Mouse (Mus musculus) spleen, embryonic (tissue): ENCODE measurements at regions not wholly inside any gene's neighbourhood (a gene's known extent, or its start where the extent isn't known, plus 50 kb on each side); places are given as distances from the start of the nearest gene placed in this dataset.

Source experiments
- CTCF ChIA-PET: fragments of 350-600 bp; sonication (Branson Sonifier 250); formaldehyde crosslinking; loops from one replicate; lab custom pipeline; 2022; lab: Charles Lee

GRCm38 (mm10) chr10:23611183-23611582 lies 175.9 kb downstream of the Rps12 start:
- CTCF ChIA-PET: no interaction called here

DNA sequence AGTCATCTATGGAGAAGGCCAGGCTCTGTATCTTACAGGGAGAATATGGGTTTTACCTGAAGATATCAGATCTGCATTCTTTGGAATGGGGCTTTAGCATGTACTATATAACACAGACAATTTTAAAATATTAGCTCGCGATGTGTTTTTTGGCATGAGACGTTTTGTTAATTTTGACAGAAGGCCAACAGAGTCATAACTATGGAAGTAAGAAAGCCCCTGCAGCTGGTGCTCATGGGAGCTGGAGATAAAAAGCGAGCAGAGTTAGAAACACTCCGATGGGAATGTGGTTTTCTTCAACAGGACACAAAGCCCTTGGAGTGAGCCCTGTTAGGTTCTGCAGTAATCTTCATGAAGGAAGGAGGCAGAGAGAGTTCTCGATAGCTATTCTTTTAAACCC lies 176.6 kb downstream of the Rps12 start:
- CTCF ChIA-PET: no interaction called here

DNA sequence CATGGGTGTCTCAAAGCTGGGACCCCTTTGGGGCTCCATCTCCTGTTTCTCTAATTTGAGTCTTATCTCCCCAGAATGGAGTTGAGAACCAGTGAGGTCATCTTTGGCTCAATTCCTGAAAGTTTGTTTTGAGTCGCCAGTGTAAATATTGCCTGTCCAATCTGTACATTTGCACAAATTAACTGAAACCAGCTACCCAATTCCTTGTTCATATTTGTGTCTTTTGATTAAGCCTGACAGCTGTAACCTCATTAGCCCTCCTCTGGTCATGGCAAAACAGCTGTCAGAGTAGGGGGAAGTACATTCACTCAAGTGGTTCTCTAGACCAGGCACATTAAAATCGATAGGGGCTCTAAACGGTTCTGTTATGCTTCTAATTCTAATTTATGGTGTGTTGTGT lies 177.0 kb downstream of the Rps12 start:
- CTCF ChIA-PET: no interaction called here

DNA sequence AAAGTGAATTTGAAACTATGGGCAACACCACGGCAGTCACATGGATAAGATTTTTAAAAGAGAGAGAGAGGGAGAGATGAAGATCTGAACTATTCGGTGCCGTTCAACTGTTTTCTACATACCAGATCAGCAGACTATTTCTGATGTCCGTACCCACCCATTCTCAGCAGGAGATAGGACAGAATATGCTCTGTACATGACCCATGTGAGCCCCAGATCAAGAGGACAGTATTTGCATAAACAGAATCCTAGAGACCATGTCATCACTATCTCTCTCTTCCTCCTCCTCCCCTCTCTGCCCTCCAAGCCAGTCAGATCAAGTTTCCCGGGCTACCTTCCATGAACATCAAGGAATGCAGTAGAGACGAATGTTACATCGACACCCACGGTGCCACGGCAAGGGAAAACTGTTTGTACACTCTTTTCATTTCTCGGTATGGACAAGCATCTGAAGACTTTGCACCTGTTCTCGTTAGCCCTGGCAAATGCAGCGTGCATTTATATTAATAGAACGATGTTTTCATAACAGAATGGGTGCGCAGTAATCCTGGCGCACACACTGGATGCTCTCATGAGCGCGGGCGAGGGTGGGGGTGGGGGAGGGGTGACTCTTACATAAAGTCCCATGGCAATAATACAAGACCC lies 177.7 kb downstream of the Rps12 start:
- CTCF ChIA-PET: no interaction called here

DNA sequence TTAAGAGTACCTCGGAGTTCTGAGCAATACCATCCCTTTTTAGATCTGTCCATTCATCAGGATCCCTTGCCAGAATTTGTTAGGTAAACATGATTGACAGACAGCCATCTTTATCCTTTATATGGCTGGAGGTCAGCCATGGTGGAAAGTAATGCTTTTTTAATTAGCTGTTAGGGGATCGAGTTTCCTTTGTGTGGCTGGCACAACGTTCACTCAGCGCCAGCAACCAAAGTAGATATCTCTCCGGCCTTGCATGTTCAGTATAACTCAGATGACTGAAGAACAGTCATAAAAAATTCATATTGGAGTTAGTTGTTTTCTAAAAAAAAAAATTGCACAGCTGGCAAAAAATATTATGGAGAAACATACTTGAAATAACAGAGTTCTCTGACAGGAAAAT lies 186.4 kb downstream of the Rps12 start:
- CTCF ChIA-PET: no interaction called here

GRCm38 (mm10) chr10:23595541-23595940 lies 191.5 kb downstream of the Rps12 start:
- CTCF ChIA-PET: no interaction called here

DNA sequence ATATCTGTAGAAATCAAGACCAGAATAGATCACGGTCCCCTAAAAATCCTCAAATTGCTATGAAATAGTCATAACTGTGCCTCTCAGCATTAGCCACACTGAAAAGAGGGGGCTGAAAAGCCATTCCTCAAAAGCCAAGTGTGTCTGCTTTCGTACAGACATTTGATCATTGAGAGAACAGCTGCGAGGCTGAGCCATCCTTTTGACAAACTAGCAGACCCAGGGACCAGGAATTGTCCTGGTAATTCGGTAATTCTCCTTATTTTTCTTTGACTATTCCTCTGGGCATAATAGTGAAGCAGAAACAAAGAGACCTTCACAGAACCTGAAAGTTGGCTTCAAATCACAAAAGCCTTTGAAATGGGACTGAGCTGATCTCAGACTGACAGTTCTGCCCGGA lies 206.8 kb downstream of the Rps12 start:
- CTCF ChIA-PET: no interaction called here

DNA sequence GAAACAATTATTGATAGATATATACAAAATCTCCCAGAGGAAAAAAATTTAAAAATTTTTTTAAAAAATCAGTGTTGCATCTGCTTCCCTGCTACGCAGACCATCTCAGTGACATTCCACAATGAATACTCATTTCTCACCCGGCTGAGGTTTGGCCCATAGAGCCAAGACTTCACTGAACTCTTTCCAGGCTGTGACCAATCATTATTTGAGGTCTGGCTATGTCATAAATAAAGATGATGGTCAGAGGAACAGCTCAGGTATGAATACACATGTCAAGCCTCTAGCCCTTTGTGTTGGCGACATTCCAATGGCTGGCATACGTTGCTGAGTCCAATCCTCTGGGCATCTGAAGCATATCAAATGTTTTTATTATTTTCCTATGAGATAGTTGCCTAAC lies 216.1 kb downstream of the Rps12 start:
- CTCF ChIA-PET: no interaction called here

- CTCF ChIA-PET: no interaction called here
Measured at GRCm38 (mm10) chr10:23569386-23569785, 217.7 kb downstream of the Rps12 start.

DNA sequence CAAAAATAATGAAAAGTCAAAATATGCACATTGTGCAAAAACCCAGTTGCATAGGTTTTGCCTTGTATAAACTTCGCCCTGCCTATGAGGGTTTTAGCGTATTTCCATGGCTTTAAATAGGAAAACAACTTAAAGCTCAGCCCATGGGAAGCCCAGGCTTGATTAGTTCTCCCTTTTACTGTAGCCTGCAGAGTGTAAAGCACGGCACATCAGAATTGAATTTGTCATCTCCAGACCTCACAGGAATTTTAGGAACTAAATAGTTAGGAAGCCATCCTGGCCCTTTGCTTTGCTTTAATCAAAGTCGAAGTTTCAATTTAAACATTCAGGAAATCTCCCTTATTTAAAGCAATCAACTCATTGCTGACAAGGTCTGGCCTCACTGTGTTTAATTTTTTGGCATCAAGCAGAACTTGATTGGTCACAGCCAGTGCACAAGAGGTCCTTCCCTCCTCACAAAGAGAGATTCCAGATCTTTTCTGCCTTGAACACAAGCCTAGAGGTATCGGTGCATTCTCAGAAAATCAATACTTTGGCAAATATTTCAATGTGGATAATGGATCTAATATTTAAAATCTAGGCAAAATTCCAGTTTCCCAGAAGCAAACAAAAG lies 211.8 kb upstream of the Eya4 start:
- CTCF ChIA-PET: no interaction called here

DNA sequence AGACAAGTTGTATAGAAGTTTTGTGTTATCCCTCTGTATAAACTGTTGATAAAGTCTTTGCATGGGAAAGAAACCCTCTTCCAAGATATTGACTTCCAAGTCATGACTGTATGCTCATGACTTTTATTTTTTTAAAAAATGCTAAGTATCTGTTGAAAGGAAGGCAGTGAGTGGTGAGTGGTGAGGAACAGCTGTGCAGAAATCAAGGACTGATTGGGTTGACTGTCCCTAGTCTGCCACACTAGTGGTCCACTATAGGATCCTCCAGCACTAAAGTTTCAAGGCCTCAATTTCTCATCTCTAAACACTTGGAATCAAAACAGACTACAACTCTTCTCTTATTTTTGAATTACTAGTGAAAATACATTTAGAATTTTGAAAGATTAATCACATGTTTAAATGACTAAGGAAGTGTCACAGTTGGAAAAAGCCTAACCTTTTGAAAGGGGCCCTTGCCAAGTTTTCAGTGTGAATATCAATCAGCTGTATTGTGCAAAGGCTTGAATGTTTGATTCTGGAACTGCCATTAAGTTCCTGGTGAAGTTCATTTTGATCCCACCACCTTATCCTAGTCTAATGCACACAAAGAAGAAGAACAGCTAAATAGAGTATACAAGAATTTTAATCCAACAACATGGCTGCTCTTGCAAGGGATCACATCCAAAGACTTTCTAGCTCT lies 209.5 kb upstream of the Eya4 start:
- CTCF ChIA-PET: no interaction called here

- CTCF ChIA-PET: no interaction called here
Measured at GRCm38 (mm10) chr10:23557828-23558227, 207.2 kb upstream of the Eya4 start.

DNA sequence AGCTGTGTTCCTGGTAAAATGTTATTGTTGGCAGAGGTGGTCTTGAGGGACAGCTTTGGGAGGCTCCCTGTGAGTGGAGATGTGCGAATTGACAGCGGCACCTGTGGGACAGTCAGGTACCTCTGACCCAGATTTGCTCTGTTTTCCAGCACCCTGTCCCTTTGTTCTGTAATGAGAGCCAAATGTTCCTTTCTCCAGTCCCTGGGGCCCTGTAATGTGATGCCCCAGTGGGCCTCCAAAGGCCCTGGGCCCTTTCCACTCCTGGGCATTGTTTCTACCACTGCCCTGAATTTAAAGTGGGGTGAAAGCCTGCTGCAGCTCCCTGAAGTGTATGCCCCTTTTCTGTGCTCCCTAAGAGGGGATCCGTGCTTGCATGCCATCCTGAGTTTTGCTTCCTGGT lies 198.6 kb upstream of the Eya4 start:
- CTCF ChIA-PET: no interaction called here

- CTCF ChIA-PET: no interaction called here
Measured at GRCm38 (mm10) chr10:23548322-23548721, 197.7 kb upstream of the Eya4 start.

DNA sequence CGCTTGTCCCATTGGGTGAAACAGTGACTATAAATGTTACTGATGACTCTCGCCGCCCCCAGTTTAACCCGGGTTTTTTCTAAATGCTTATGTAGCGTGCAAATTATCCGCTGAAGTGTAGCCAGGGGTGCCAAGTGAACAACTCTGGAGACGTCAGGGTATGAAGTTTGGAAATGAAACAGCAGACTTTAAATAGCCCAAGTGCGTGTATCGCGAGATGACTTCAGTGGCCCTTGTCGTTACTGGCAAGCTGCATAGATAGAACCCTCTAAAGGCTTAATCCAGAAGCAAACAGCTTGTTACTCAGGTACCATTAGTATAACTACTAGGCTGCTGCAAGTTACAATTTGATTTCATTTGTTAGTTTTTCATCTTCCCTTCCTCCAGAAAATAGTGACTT lies 192.1 kb upstream of the Eya4 start:
- CTCF ChIA-PET: no interaction called here

- CTCF ChIA-PET: no interaction called here
Measured at GRCm38 (mm10) chr10:23541914-23542313, 191.3 kb upstream of the Eya4 start.

DNA sequence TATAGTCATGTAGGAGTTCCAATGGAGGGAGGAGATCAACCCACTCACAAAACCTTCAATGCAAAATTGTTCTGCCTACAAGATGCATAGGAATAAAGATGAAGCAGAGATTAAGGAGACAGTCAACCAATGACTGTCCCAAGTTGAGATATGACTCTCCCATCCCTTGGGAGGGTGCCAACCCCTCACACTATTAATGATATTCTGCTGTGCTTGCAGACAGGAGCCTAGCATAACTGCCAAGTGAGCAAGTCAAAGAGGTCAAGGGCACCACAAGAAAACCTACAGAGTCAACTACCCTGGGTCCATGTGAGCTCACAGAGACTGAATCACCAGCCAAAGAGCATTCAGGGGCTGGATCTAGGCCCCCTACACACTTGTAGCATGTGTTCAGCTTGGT lies 184.1 kb upstream of the Eya4 start:
- CTCF ChIA-PET: no interaction called here

GRCm38 (mm10) chr10:23531964-23532758 lies 181.6 kb upstream of the Eya4 start:
- CTCF ChIA-PET: no interaction called here

GRCm38 (mm10) chr10:23530715-23531114 lies 180.1 kb upstream of the Eya4 start:
- CTCF ChIA-PET: no interaction called here

- CTCF ChIA-PET: interaction anchor here (0.8 kb wide), 1 partner anchor 30 kb away, joined by 5 read pairs; no protein-coding TSS in a partner anchor
Measured at GRCm38 (mm10) chr10:23526796-23527195, 176.2 kb upstream of the Eya4 start.

DNA sequence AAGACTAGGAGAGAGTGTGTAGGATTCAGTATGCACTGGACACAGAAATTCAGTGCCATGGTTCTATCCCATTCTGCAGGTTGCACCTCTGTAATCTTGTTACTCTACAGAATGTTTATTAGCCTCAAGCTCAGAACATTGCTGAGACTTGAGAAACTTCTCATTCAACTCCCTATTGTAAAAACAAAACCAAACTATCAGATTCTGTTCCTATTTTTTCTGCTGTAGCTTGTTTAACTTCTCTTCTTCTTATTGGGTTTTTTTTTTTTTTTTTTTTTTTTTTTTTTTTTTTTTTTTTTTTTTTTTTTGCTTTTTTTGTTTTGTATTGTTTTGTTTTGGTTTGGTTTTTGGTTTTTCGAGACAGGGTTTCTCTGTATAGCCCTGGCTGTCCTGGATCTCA lies 172.1 kb upstream of the Eya4 start:
- CTCF ChIA-PET: no interaction called here

DNA sequence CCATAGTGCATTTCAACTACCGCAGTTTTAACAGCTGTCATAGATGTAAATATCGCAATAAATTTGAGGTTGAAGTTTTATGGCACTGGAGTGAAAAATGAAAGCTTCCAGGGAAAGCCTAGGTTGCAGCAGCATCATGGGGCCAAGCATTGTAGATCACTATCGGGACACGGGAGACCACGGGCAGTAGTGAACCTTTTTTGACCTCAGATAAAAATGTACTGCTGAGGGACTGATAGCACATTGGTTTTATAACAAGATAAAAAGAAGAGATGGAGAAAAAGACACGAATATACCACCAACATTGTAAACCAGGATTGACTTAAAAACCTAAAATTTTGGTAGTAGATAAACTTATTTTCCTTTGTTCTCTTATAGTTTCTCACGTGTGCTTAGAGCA lies 143.1 kb upstream of the Eya4 start:
- CTCF ChIA-PET: no interaction called here
